In the genomic region with DNA sequence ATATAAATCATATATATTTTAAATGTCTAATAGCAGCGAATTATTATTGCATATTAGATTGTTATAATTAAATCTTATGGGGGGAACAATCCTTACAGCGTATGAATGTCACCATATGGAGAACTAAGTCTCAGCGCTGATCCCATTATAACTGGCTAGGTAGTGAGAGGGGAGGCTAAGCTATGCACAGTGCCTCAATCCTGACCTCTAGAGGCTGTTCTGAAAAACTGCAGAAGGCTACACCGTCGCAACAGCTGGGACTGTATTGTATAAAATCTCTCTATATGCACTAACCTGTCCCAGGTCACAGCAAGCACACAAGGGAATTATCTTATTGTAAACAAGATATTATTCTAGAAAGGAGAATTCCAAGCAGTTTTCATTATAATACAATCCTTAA, we compare ENCODE assay signal across 8 mouse cellular contexts.
DNase-seq lines count a peak whose midpoint lies in the region; ATAC-seq lines count a peak whose summit lies in the region.

No protein-coding gene starts in this region.

- H3K4me1 ChIP-seq in hindbrain, embryonic 14.5 days (replicated peaks; ENCODE audit: control insufficient read depth, insufficient read depth, low read length), result 0 out of 2 replicates have a peak, but pooled peaks cover 3% of the 10 kb centered on the region

- H3K27me3 ChIP-seq in hindbrain, embryonic 14.5 days (ENCODE audit: control insufficient read depth, insufficient read depth, low read length), result no peaks in the 10 kb centered on the region
- H3K27me3 ChIP-seq in splenic B cell, adult 2 months (ENCODE audit: control insufficient read depth, insufficient read depth, low read length, poor library complexity, severe bottlenecking), result no peaks in the 10 kb centered on the region

- ATAC-seq in CD4-positive, CD25-positive, alpha-beta regulatory T cell, adult 4 months, result peak; percentile 87
- ATAC-seq in hindbrain, embryonic 14.5 days (ENCODE audit: low FRiP score), result peak; percentile 96
- peak; percentile 97 for ATAC-seq in megakaryocyte-erythroid progenitor cell, adult 5-6 weeks (replicated peaks; ENCODE audit: low FRiP score, low TSS enrichment, poor library complexity, severe bottlenecking)

- H3K4me3 ChIP-seq in hindbrain, embryonic 14.5 days (replicated peaks; ENCODE audit: low read length), result no peak overlapping the region

- no peak overlapping the region for H3K4me2 ChIP-seq in hindbrain, embryonic 14.5 days (replicated peaks)

- no peak overlapping the region for H3K9ac ChIP-seq in hindbrain, embryonic 14.5 days

- H3K9me3 ChIP-seq in hindbrain, embryonic 14.5 days (ENCODE audit: control insufficient read depth, low read length), result no peaks in the 10 kb centered on the region

- H3K27ac ChIP-seq in hindbrain, embryonic 14.5 days, result no peak overlapping the region

- H3K36me3 ChIP-seq in hindbrain, embryonic 14.5 days (replicated peaks; ENCODE audit: control insufficient read depth, insufficient read depth), result no peaks in the 10 kb centered on the region
- H3K36me3 ChIP-seq in splenic B cell, adult 2 months (ENCODE audit: control insufficient read depth, insufficient read depth, low read length, poor library complexity, severe bottlenecking), result no peaks in the 10 kb centered on the region

- DNase-seq in T-cell, adult 2 months (ENCODE audit: low spot score), result peak; percentile 2
- peak; percentile 26 for DNase-seq in embryo, embryonic 11.5 days (ENCODE audit: low read depth, low spot score)
- peak; percentile 87 for DNase-seq in hindbrain, embryonic 14.5 days (ENCODE audit: low spot score)
- peak; percentile 21 to 42 for DNase-seq in layer of hippocampus, postnatal 10 days (ENCODE audit: low spot score in 2 of 2)
- DNase-seq in splenic B cell, adult 2 months (ENCODE audit: low read depth, low spot score), result peak; percentile 40
- no peak for DNase-seq in gastrocnemius, adult 8-10 months (ENCODE audit: low spot score in 2 of 2)

- 12% methylated on average over 5 of the region's 5 CpGs for WGBS in hindbrain, embryonic 14.5 days

Comparison
In these comparisons a context has a peak if more than half of its experiments do, and no peak if none do; other contexts are left out.
1. DNase-seq: peak in T-cell, adult 2 months (single experiment), embryo, embryonic 11.5 days (single experiment), hindbrain, embryonic 14.5 days (single experiment), layer of hippocampus, postnatal 10 days (2 of 2) and splenic B cell, adult 2 months (single experiment); none in gastrocnemius, adult 8-10 months (0 of 2).
2. Peak in every context shown above with its lines, with median percentiles within 50 percentile points of each other: ATAC-seq.